Mouse (Mus musculus): ENCODE data around the gene Anapc11. TPM values are rescaled to one million over a fixed set of nuclear protein-coding genes. Genes with fewer than 3 reads are reported as not detected.
"Not testable (repeated sequence)": the region's sequence is repeated elsewhere in the genome, so short reads cannot be mapped to it uniquely, and the experiment has no call there.

The Anapc11 gene
- polyA plus RNA-seq, 1 experiment from 2014 or later: 208 TPM

DNA sequence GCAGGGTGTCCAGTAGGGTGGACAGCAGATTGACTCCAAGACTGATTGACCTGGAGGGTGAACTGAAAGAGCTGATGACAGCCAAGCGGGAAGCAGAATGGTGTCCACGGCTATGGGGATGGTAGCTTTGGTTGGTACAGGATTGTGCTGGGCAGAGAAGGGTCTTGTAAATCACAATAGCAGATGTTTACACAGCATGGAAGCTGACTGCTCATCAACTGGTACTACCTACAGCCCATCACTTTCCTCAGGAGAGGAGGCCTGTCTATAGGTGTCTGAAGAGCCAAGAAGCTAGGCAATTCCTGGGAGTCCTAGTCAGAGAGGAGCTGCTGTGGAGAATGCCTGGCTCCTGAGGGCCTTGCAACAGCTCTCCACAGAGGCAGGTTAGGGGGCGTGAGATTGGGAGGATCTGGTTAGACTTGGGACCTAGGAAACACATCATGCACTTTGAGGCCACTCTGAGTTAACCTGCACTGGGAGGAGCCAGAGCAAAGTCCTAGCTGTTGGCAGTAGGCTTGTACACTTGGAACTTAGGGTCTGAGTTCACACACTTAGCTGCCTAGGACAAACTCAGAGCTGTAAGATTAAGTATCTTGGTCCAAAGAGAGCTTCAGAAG lies 21.7 kb upstream of the Anapc11 start:
- Histone ChIP-seq H3K27me3 (replicated peaks) (no peaks in the 10 kb centered on the region), H3K4me1 (peaks cover 39% of the 10 kb centered on the region), H3K27ac (replicated peaks) (no peak overlapping the region), H3K9me3 (replicated peaks) (no peaks in the 10 kb centered on the region), H3K9ac (replicated peaks) (no peak overlapping the region), H3K4me2 (no peak overlapping the region), H3K36me3 (peaks cover 25% of the 10 kb centered on the region), H3K4me3 (replicated peaks) (no peak overlapping the region)
- WGBS: 90% methylated on average over 3 of the region's 3 CpGs
- ATAC-seq (ENCODE audit: low FRiP score): no peak

DNA sequence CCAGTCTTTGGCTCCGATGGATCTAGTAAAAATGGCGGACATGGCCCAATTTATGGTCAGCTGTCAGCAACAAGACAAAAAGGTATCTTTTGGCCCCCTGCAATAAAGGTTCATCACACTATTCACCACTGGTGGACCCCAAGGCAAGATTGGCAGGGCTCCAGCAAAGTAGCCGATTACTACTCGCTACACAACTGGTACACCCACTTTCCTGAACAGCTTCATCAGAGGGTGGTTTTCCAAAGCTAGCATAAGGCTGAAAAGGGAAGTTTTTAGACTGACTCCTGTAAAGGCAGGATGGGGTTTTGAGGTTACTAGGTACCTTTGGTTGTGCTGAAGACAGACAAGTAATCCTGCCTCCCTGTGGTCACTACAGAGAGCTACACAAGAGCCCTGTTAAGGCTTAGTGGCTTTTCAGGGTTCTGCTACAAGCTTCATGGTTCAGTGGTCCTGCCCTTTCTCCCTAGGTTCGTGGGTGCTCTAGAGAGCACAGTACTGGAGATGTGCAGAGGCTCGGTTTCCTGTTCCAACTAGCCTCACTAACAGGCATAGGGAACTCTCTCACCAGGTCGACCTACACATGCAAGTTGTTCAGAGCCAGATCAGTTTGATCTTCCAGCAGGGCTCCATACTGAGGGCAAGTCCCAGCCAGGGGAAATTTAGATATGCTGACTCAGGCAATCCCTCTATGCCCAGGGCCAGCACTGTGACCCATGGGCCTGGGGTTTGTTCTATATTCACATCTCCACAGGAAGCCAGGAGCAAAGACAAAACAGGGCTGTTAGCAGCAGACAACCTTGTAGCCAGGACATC lies 20.8 kb upstream of the Anapc11 start:
- ATAC-seq (ENCODE audit: low FRiP score): no peak
- Histone ChIP-seq H3K36me3 (peaks cover 25% of the 10 kb centered on the region), H3K4me3 (replicated peaks) (no peak overlapping the region), H3K9ac (replicated peaks) (0 out of 2 replicates have a peak overlapping the region, but pooled peaks have one; percentile 7), H3K4me2 (no peak overlapping the region), H3K27me3 (replicated peaks) (no peaks in the 10 kb centered on the region), H3K4me1 (peaks cover 41% of the 10 kb centered on the region), H3K27ac (replicated peaks) (peak overlapping the region; percentile 18; the same call in 1 of the 2 replicates), H3K9me3 (replicated peaks) (no peaks in the 10 kb centered on the region)
- WGBS: 83% methylated on average over 7 of the region's 7 CpGs

DNA sequence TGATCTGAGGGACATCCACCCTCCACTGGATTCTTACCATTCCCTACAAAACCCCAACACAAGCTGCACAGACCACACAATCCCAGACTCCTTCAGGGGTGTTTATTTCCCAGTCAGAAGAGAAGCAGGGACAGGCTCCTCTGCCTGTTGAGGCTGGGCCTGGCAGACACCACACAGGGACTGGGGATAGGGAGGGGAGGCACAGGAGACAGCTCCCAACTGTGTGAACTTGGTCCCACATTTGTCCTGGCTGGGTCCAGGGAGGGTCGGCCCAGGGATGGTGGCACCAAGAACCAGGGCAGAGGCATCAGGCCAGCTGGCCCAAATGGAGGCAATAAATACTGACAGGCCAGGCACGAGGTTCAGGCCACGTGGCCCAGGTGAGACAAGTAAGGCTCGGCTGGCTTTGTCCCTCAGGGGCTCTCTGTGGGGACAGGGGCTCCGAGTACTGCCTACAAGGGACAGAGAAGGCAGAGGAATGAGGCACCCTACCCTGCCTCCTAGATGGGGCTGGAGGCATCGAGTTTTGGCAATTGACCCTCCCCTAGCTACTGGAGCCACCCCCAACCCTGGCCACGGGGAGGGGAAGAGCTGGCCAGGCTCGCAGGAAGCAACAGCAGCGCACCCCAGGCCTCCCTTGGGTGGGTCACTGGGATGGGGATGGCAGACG lies 20.1 kb upstream of the Anapc11 start:
- Histone ChIP-seq H3K27me3 (replicated peaks) (no peaks in the 10 kb centered on the region), H3K27ac (replicated peaks) (no peak overlapping the region), H3K36me3 (peaks cover 25% of the 10 kb centered on the region), H3K9me3 (replicated peaks) (no peaks in the 10 kb centered on the region), H3K9ac (replicated peaks) (0 out of 2 replicates have a peak overlapping the region, but pooled peaks have one; percentile 7), H3K4me2 (no peak overlapping the region), H3K4me1 (peaks cover 41% of the 10 kb centered on the region), H3K4me3 (replicated peaks) (no peak overlapping the region)
- no peak for ATAC-seq (ENCODE audit: low FRiP score)
- WGBS: 84% methylated on average over 10 of the region's 10 CpGs

DNA sequence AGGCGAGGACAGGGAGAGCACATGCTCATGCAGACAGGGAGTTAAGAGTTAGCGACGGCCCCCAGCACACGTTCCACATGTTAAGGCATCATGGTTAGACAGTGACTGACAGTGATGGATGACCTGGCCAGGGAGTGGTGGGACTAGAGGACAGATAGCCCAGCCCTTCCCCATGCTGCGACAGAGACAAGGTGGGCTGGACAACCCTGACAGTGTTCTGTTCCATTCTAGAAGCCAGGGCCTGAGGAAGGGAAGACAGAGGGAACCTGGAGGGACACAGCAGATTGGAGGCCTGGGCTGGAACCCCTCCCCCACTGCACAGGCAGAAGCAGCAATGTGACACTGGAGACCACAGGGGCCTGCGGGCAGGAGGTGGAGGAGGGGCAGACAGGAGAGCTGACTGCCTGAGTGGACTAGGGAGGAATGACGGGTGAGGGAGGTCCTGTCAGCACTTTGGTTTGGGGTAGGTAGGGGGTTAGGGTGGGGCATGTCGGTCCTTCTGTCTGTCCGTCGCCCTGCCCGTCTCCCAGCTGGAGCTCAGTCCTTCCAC lies 19.5 kb upstream of the Anapc11 start:
- Histone ChIP-seq H3K36me3 (peaks cover 25% of the 10 kb centered on the region), H3K4me1 (peaks cover 39% of the 10 kb centered on the region), H3K4me3 (replicated peaks) (0 out of 2 replicates have a peak overlapping the region, but pooled peaks have one; percentile 89), H3K9me3 (replicated peaks) (no peaks in the 10 kb centered on the region), H3K27me3 (replicated peaks) (no peaks in the 10 kb centered on the region), H3K9ac (replicated peaks) (no peak overlapping the region), H3K4me2 (no peak overlapping the region), H3K27ac (replicated peaks) (no peak overlapping the region)
- WGBS: 86% methylated on average over 11 of the region's 11 CpGs
- ATAC-seq (ENCODE audit: low FRiP score): no peak

DNA sequence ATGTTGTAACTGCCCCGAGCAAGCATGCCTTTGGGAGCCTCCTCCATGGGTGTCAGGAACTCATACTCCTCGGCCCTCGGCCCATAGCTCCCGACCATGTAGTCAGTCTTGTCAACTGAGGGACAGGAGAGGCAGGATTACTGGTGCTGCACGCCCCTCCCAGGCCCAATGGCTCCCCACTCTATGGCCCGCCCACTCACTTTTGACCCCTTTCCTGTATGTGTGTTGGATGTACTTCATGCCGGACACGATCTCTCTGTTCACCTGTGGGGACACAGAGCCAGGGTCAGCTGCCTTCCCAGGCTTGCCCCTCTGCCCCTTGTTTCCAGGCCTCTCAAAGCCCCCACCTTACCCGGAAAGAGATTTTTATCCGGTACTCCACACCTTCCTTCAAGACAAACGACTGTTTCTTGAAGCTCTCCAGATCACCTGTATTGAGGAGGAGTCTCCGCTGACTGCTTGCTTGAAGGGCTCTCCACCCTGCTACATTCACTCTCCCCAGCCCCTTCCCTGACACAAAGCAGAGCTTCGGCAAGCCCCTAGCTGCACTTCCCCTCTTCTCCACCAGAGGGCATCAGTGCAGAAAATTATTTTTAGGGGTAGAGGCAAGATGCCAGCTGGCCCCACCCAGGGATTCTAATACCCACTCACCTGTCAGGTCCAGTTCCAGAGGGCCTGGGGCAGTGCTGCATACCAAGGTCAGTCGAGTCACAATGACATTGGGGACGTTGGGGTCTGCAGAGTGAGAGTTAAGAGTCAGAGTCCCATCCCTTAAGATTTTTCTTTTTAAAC lies 18.7 kb upstream of the Anapc11 start:
- peak overlapping the region; percentile 97 for H3K27ac ChIP-seq (replicated peaks)
- WGBS: 71% methylated on average over 15 of the region's 15 CpGs
- H3K4me2 ChIP-seq: peak overlapping the region; percentile 96
- H3K9me3 ChIP-seq (replicated peaks): no peaks in the 10 kb centered on the region
- ATAC-seq (ENCODE audit: low FRiP score): no peak
- peaks cover 31% of the 10 kb centered on the region for H3K4me1 ChIP-seq
- H3K36me3 ChIP-seq: peaks cover 30% of the 10 kb centered on the region
- no peaks in the 10 kb centered on the region for H3K27me3 ChIP-seq (replicated peaks)
- H3K9ac ChIP-seq (replicated peaks): peak overlapping the region; percentile 91; the same call in 1 of the 2 replicates
- H3K4me3 ChIP-seq (replicated peaks): peak overlapping the region; percentile 89

DNA sequence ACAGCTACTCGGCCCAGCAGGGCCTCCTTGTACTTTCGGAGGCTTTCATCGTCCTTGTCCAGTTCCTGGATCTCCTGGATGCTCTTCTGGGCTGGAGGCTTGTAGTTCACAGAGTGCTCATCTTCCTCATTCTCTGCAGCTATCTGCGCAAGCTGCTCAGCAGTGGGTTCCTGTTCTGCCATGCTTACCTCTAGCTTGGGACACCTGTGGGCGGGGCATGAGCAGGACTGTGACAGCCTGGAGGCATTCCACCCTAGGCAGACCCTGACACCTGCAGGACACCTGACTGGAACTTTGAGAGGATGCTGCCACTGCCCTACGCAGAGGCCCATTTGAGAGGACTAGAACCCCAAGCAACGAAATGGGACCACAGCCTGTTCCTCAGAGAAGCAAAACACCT lies 18.0 kb upstream of the Anapc11 start:
- 64% methylated on average over 7 of the region's 7 CpGs for WGBS
- Histone ChIP-seq H3K4me3 (replicated peaks) (peak overlapping the region; percentile 89), H3K27ac (replicated peaks) (peak overlapping the region; percentile 97), H3K9me3 (replicated peaks) (no peaks in the 10 kb centered on the region), H3K9ac (replicated peaks) (peak overlapping the region; percentile 91), H3K27me3 (replicated peaks) (no peaks in the 10 kb centered on the region), H3K4me2 (peak overlapping the region; percentile 96), H3K36me3 (peaks cover 34% of the 10 kb centered on the region), H3K4me1 (peaks cover 28% of the 10 kb centered on the region)
- ATAC-seq (ENCODE audit: low FRiP score): no peak

DNA sequence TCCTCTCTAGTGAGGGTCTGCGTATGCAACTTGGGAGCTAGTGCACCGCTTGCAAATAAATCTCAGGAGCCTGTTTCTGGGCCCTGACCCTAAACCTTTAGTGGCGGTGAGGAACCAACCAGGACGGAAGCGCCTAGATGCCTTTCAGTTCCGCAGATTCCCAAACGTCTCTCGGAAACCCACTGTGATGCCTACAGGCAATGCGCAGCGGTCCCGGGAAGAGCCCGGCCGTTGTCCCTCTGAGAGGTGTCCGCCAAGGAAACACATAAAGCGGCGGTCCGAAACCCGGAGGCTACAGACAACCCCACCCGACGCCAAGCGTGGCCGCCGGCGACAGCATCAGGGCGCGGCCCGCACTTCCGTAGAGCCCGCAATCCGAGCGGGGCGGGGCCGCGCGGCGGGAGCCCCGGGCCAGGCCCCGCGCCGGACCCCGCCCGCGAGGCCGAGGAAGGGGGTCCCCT lies 17.3 kb upstream of the Anapc11 start:
- under 1% methylated on average over 33 of the region's 44 CpGs for WGBS
- H3K9me3 ChIP-seq (replicated peaks): no peaks in the 10 kb centered on the region
- ATAC-seq (ENCODE audit: low FRiP score): peak; percentile 49
- H3K4me3 ChIP-seq (replicated peaks): peak overlapping the region; percentile 89
- peak overlapping the region; percentile 96 for H3K4me2 ChIP-seq
- peaks cover 28% of the 10 kb centered on the region for H3K4me1 ChIP-seq
- H3K27me3 ChIP-seq (replicated peaks): no peaks in the 10 kb centered on the region
- peak overlapping the region; percentile 97 for H3K27ac ChIP-seq (replicated peaks)
- H3K9ac ChIP-seq (replicated peaks): peak overlapping the region; percentile 91
- H3K36me3 ChIP-seq: peaks cover 40% of the 10 kb centered on the region

DNA sequence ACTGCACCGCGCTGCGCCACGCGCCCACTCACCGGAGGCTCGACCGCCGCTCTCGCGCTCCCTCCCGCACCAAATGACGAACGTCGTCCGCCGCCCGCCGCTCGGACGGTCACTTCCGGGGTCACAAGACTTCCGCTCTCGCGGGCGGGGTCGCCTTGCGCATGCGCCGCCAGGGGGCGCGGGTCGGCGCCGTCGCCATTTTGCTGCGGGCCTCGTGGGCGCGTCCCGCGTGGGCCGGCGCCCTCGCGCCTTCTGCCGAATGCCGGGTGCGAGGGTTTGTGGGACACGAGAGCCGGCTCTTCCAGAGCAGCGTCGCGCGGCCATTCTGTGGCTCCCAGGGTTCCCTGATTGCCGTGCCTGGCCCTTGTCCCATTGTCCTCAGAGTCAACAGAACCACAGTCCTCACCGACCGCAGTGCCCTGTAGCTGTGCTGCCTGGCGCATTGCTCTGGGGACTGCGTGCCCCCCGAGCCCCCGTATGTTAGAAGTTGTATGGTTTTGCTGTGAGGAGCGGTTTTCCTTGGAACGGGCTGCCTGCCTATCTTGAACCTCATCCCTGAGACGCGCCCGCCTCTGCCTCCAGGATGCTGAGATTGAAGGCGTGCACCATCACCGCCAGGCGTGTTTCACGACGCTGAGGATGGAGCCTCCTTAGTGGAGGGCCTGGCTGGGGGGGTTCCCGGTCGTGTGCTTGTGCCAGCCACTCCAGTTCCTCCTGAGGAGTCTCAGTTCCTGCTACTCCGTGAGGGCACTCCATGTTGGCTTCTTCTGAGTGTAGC lies 16.5 kb upstream of the Anapc11 start, which contains the start of gene Arhgdia:
Arhgdia (minus strand) TSS at position 135 of the 778 bp plus-strand sequence.
- Histone ChIP-seq H3K27me3 (replicated peaks) (no peaks in the 10 kb centered on the region), H3K36me3 (peaks cover 48% of the 10 kb centered on the region), H3K9me3 (replicated peaks) (no peaks in the 10 kb centered on the region), H3K4me1 (peaks cover 28% of the 10 kb centered on the region), H3K9ac (replicated peaks) (peak within 1 kb of the TSS; percentile 91), H3K4me3 (replicated peaks) (peak within 1 kb of the TSS; percentile 89), H3K4me2 (peak within 1 kb of the TSS; percentile 96), H3K27ac (replicated peaks) (peak within 1 kb of the TSS; percentile 97)
- WGBS: 5% methylated on average over 70 of the region's 75 CpGs
- ATAC-seq (ENCODE audit: low FRiP score): peak; percentile 80

DNA sequence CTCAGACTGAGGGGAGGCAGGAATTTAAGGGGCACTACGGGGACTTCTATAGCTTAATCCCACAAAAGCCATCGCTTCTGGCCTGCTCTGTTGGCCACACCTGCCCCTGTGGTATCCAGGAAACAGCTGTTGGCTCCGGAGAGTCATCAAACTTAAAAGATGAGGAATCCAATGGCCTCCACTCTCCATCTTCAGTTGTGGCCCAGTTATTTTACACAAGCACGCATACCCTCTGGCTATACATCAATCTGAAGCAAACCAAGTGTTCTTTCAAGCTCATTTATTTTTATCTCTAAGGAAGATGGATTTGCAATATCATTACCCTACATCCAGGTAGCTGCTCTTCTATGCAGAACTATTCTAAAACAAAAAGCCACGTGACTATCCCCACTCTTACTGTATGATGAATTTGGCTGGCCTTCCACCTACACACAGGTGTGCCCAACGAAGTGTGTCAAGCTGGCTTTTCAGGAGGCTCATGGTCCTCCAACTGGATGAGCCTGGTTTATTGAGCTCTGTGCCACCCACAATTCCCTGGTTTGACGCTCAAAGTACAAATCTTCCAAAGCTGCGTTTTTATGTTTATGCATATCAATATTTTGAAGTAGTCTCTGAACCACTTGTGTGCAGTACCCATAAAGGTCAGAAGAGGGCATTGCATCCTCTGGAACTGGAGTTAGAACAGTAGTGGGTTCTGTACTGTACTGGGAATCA lies 15.8 kb upstream of the Anapc11 start:
- 64% methylated on average over 8 of the region's 8 CpGs for WGBS
- H3K27me3 ChIP-seq (replicated peaks): no peaks in the 10 kb centered on the region
- H3K9ac ChIP-seq (replicated peaks): peak overlapping the region; percentile 91
- H3K36me3 ChIP-seq: peaks cover 51% of the 10 kb centered on the region
- H3K4me2 ChIP-seq: peak overlapping the region; percentile 96
- peak overlapping the region; percentile 89 for H3K4me3 ChIP-seq (replicated peaks)
- H3K4me1 ChIP-seq: peaks cover 28% of the 10 kb centered on the region
- no peaks in the 10 kb centered on the region for H3K9me3 ChIP-seq (replicated peaks)
- no peak; the same call in 1 of the 2 replicates for ATAC-seq (ENCODE audit: low FRiP score)
- peak overlapping the region; percentile 97 for H3K27ac ChIP-seq (replicated peaks)

DNA sequence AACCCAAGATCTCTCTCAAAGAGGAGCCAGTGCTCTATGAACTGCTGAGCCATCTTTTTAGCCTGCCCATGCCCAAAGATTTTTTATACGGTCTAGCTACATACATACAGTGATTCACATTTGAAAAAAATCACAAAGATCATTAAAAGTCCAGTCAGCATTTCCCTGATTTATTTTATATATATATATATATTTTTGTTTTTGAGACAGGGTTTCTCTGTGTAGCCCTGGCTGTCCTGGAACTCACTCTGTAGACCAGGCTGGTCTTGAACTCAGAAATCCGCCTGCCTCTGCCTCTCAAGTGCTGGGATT lies 15.3 kb upstream of the Anapc11 start:
- not testable (repeated sequence) for H3K9me3 ChIP-seq (replicated peaks); H3K9ac ChIP-seq (replicated peaks); H3K27me3 ChIP-seq (replicated peaks); H3K4me3 ChIP-seq (replicated peaks); H3K4me2 ChIP-seq; ATAC-seq (ENCODE audit: low FRiP score)
- Histone ChIP-seq H3K27ac (replicated peaks) (0 out of 2 replicates have a peak overlapping the region, but pooled peaks have one; percentile 97), H3K36me3 (peaks cover 51% of the 10 kb centered on the region), H3K4me1 (peaks cover 28% of the 10 kb centered on the region)
- WGBS: 94% methylated on average over 2 of the region's 2 CpGs
